In the genomic region with DNA sequence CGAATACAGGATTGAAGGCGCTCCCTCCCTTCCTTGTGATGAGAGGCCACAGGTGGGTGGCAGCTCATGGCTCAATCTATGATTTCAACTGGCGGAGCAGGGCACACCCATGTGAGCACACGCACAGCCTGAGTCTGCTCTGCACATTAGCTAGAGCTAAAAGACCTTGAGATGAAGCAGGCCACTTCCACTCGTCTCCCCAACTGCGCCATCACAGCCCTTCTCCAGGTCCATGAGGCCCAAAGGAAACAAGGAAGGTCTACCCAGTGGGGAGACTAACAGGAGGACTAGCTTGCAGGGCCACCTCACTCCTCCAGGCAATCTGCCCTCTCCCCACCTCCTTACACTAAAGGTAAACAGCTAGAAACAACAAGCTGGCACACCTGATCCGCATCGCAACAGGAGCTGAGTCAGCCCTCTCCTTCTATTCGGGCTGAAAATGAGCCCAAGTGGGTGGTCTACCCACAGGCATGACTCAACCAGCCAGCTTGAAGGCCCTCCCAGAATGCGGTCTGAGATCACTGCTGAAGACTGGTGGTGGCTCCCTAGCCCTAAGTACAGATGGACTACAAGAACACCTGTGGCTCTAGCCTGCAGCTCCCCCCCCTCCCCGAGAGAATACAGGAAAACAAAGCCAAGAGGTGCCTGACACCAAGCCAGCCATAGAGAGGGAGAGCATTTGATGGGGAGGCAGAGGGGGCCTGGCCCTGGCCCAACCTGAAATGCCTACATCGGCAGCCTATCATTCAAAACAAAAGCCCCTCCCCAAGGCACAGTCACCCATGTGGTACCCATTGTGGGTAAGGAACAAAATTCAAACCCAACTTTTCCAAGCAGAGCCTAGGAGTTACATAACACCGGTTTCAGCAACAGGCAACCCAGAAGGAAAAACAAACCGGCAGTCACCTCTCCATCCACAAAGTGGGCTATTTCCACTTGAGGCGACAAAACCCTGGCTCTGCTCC, we compare ENCODE assay signal across 8 mouse cellular contexts. TPM values are rescaled to one million over a fixed set of nuclear protein-coding genes. Genes with fewer than 3 reads are reported as not detected.
A peak's percentile ranks its signal among the peaks of the same experiment; 100 is the strongest.
DNase-seq lines count a peak whose midpoint lies in the region; ATAC-seq and TF ChIP-seq lines count a peak whose summit lies in the region.

No protein-coding gene starts in this region.

- H3K4me3 ChIP-seq in ES-Bruce4 (ENCODE audit: low read depth, low read length), result peak overlapping the region; percentile 91
- peak overlapping the region; percentile 100 for H3K4me3 ChIP-seq in embryonic facial prominence, embryonic 14.5 days (ENCODE audit: low read depth, low read length)
- H3K4me3 ChIP-seq in limb, embryonic 10.5 days, result peak overlapping the region; percentile 97
- H3K4me3 ChIP-seq in neural tube, embryonic 13.5 days, result peak overlapping the region; percentile 100

- peak; percentile 39 for DNase-seq in kidney, adult 9 months
- DNase-seq in kidney, postnatal 36 days, result no peak
- DNase-seq in embryonic facial prominence, embryonic 14.5 days (ENCODE audit: low spot score), result peak; percentile 75
- no peak for DNase-seq in limb, embryonic 10.5 days (ENCODE audit: low spot score)
- DNase-seq in right cerebral cortex, postnatal 4 days, result no peak
- no peak for DNase-seq in frontal cortex, postnatal 25 days (ENCODE audit: low spot score in 2 of 2)

- TF ChIP-seq POLR2A in ES-Bruce4 (IDR thresholded peaks at IDR 0.05; ENCODE audit: insufficient read depth, low read length), result no peak

- TF ChIP-seq EP300 in ES-Bruce4 (IDR thresholded peaks at IDR 0.05; ENCODE audit: insufficient read depth, low read depth, low read length), result no peak

- ATAC-seq in embryonic facial prominence, embryonic 14.5 days (ENCODE audit: low read depth), result 0 out of 2 replicates have a peak, but pooled peaks have one; percentile 12
- ATAC-seq in neural tube, embryonic 13.5 days (ENCODE audit: low read depth), result no peak

- no peak for TF ChIP-seq CTCF in ES-Bruce4 (IDR thresholded peaks at IDR 0.05; ENCODE audit: low read depth, low read length)

- H3K9me3 ChIP-seq in ES-Bruce4 (replicated peaks; ENCODE audit: control insufficient read depth, insufficient read depth, low read length, poor library complexity, severe bottlenecking), result no peaks in the 10 kb centered on the region
- no peaks in the 10 kb centered on the region for H3K9me3 ChIP-seq in embryonic facial prominence, embryonic 14.5 days (ENCODE audit: control insufficient read depth, low read length)
- no peaks in the 10 kb centered on the region for H3K9me3 ChIP-seq in limb, embryonic 10.5 days (replicated peaks)
- no peaks in the 10 kb centered on the region for H3K9me3 ChIP-seq in neural tube, embryonic 13.5 days

- WGBS in embryonic facial prominence, embryonic 14.5 days, result 36% methylated on average over 15 of the region's 15 CpGs
- 69% methylated on average over 15 of the region's 15 CpGs for WGBS in limb, embryonic 10.5 days
- WGBS in neural tube, embryonic 13.5 days, result 57% methylated on average over 15 of the region's 15 CpGs

- H3K9ac ChIP-seq in ES-Bruce4 (ENCODE audit: low read depth, poor library complexity, severe bottlenecking), result peak overlapping the region; percentile 99
- H3K9ac ChIP-seq in embryonic facial prominence, embryonic 14.5 days (ENCODE audit: low read depth, low read length), result peak overlapping the region; percentile 98
- H3K9ac ChIP-seq in neural tube, embryonic 13.5 days, result peak overlapping the region; percentile 98

- H3K4me2 ChIP-seq in embryonic facial prominence, embryonic 14.5 days (ENCODE audit: low read depth, low read length), result peak overlapping the region; percentile 100
- peak overlapping the region; percentile 100 for H3K4me2 ChIP-seq in neural tube, embryonic 13.5 days

- no peaks in the 10 kb centered on the region for H3K27me3 ChIP-seq in ES-Bruce4 (ENCODE audit: control insufficient read depth, insufficient read depth, low read length, poor library complexity, severe bottlenecking)
- no peaks in the 10 kb centered on the region for H3K27me3 ChIP-seq in embryonic facial prominence, embryonic 14.5 days (replicated peaks; ENCODE audit: control insufficient read depth, insufficient read depth, low read length)
- H3K27me3 ChIP-seq in limb, embryonic 10.5 days (ENCODE audit: low read depth, poor library complexity, severe bottlenecking), result no peaks in the 10 kb centered on the region
- H3K27me3 ChIP-seq in neural tube, embryonic 13.5 days, result no peaks in the 10 kb centered on the region

- H3K4me1 ChIP-seq in ES-Bruce4 (ENCODE audit: control insufficient read depth, insufficient read depth, low read length), result peaks cover 10% of the 10 kb centered on the region
- peaks cover 26% of the 10 kb centered on the region for H3K4me1 ChIP-seq in embryonic facial prominence, embryonic 14.5 days (ENCODE audit: control insufficient read depth, insufficient read depth, low read length)
- peaks cover 59% of the 10 kb centered on the region for H3K4me1 ChIP-seq in limb, embryonic 10.5 days
- H3K4me1 ChIP-seq in neural tube, embryonic 13.5 days (replicated peaks), result peaks cover 58% of the 10 kb centered on the region

- H3K27ac ChIP-seq in ES-Bruce4 (ENCODE audit: insufficient read depth, low read length), result no peak overlapping the region
- peak overlapping the region; percentile 44 for H3K27ac ChIP-seq in embryonic facial prominence, embryonic 14.5 days (replicated peaks; ENCODE audit: low read depth, low read length)
- peak overlapping the region; percentile 94; the same call in 1 of the 2 replicates for H3K27ac ChIP-seq in limb, embryonic 10.5 days
- H3K27ac ChIP-seq in neural tube, embryonic 13.5 days (replicated peaks), result no peak overlapping the region

- peaks cover 17% of the 10 kb centered on the region for H3K36me3 ChIP-seq in ES-Bruce4 (ENCODE audit: control insufficient read depth, insufficient read depth, low read length, poor library complexity, severe bottlenecking)
- peaks cover 16% of the 10 kb centered on the region for H3K36me3 ChIP-seq in embryonic facial prominence, embryonic 14.5 days (ENCODE audit: control insufficient read depth, insufficient read depth, low read length)
- peaks cover 55% of the 10 kb centered on the region for H3K36me3 ChIP-seq in limb, embryonic 10.5 days
- H3K36me3 ChIP-seq in neural tube, embryonic 13.5 days, result peaks cover 13% of the 10 kb centered on the region

RNA-seq across cellular contexts. Expression of gene Upf1, which starts 1.8 kb away (rescaled TPM):
- polyA plus RNA-seq in ES-Bruce4 (2011; ENCODE audit: insufficient read depth, insufficient read length, low read depth, missing spikeins), result 46.3 and 50.1 TPM in 2 replicates
- polyA plus RNA-seq in embryonic facial prominence, embryonic 14.5 days (2014; fragmentation: Nextera tagmentation; extraction: Ambion mirVana), result 18.9 and 19.1 TPM in 2 replicates
- polyA plus RNA-seq in limb, embryonic 10.5 days (2016; fragmentation: Nextera tagmentation; extraction: Ambion mirVana), result 25.6 and 26.7 TPM in 2 replicates
- polyA plus RNA-seq in neural tube, embryonic 13.5 days (2015; fragmentation: Nextera tagmentation; extraction: Ambion mirVana), result 16.3 and 17.3 TPM in 2 replicates

RNA-seq across cellular contexts. Expression of gene Gdf1, which starts 21.7 kb away (rescaled TPM):
- 1.0 TPM in 1 of 2 replicates, not detected in the other for polyA plus RNA-seq in ES-Bruce4 (2011; ENCODE audit: insufficient read depth, insufficient read length, low read depth, missing spikeins)
- 1.7 TPM in 1 of 2 replicates, not detected in the other for polyA plus RNA-seq in embryonic facial prominence, embryonic 14.5 days (2014; fragmentation: Nextera tagmentation; extraction: Ambion mirVana)
- polyA plus RNA-seq in limb, embryonic 10.5 days (2016; fragmentation: Nextera tagmentation; extraction: Ambion mirVana), result 7.9 and 13.8 TPM in 2 replicates
- 2.4 and 3.3 TPM in 2 replicates for polyA plus RNA-seq in neural tube, embryonic 13.5 days (2015; fragmentation: Nextera tagmentation; extraction: Ambion mirVana)

RNA-seq across cellular contexts. Expression of gene Comp, which starts 22.0 kb away (rescaled TPM):
- 1.4 and 2.0 TPM in 2 replicates for polyA plus RNA-seq in ES-Bruce4 (2011; ENCODE audit: insufficient read depth, insufficient read length, low read depth, missing spikeins)
- polyA plus RNA-seq in embryonic facial prominence, embryonic 14.5 days (2014; fragmentation: Nextera tagmentation; extraction: Ambion mirVana), result 9.5 and 9.9 TPM in 2 replicates
- polyA plus RNA-seq in limb, embryonic 10.5 days (2016; fragmentation: Nextera tagmentation; extraction: Ambion mirVana), result 0.08 and 0.35 TPM in 2 replicates
- 0.55 and 1.8 TPM in 2 replicates for polyA plus RNA-seq in neural tube, embryonic 13.5 days (2015; fragmentation: Nextera tagmentation; extraction: Ambion mirVana)

RNA-seq across cellular contexts. Expression of gene Cers1, which starts 35.7 kb away (rescaled TPM):
- polyA plus RNA-seq in ES-Bruce4 (2011; ENCODE audit: insufficient read depth, insufficient read length, low read depth, missing spikeins), result 3.4 and 3.8 TPM in 2 replicates
- 10.0 and 10.7 TPM in 2 replicates for polyA plus RNA-seq in embryonic facial prominence, embryonic 14.5 days (2014; fragmentation: Nextera tagmentation; extraction: Ambion mirVana)
- polyA plus RNA-seq in limb, embryonic 10.5 days (2016; fragmentation: Nextera tagmentation; extraction: Ambion mirVana), result 3.2 and 4.6 TPM in 2 replicates
- 23.3 and 26.2 TPM in 2 replicates for polyA plus RNA-seq in neural tube, embryonic 13.5 days (2015; fragmentation: Nextera tagmentation; extraction: Ambion mirVana)

RNA-seq across cellular contexts. Expression of gene Cope, which starts 49.0 kb away (rescaled TPM):
- 115 and 117 TPM in 2 replicates for polyA plus RNA-seq in ES-Bruce4 (2011; ENCODE audit: insufficient read depth, insufficient read length, low read depth, missing spikeins)
- polyA plus RNA-seq in embryonic facial prominence, embryonic 14.5 days (2014; fragmentation: Nextera tagmentation; extraction: Ambion mirVana), result 314 and 345 TPM in 2 replicates
- 293 and 321 TPM in 2 replicates for polyA plus RNA-seq in limb, embryonic 10.5 days (2016; fragmentation: Nextera tagmentation; extraction: Ambion mirVana)
- polyA plus RNA-seq in neural tube, embryonic 13.5 days (2015; fragmentation: Nextera tagmentation; extraction: Ambion mirVana), result 271 and 278 TPM in 2 replicates

Comparison
In these comparisons a context has a peak if more than half of its experiments do, and no peak if none do; other contexts are left out.
1. DNase-seq: peak in kidney, adult 9 months (single experiment) and embryonic facial prominence, embryonic 14.5 days (single experiment); none in kidney, postnatal 36 days (0 of 2), limb, embryonic 10.5 days (single experiment), right cerebral cortex, postnatal 4 days (single experiment) and frontal cortex, postnatal 25 days (0 of 2).
2. H3K27ac ChIP-seq: peak in embryonic facial prominence, embryonic 14.5 days (single experiment) and limb, embryonic 10.5 days (single experiment); none in ES-Bruce4 (single experiment) and neural tube, embryonic 13.5 days (single experiment).
3. Peak in every context shown above with its lines, with median percentiles within 50 percentile points of each other: H3K4me3 ChIP-seq and H3K9ac ChIP-seq.